Mouse (Mus musculus) Muller cell, postnatal 12 days (primary cell): ENCODE measurements at regions not wholly inside any gene's neighbourhood (a gene's known extent, or its start where the extent isn't known, plus 50 kb on each side); places are given as distances from the start of the nearest gene placed in this dataset.
A peak's percentile ranks its signal among the peaks of the same experiment; 100 is the strongest.

Experiments used
- DNase-seq: peaks from one replicate; pipeline ENCODE4 v3.0.0-alpha.2; 2015; ENCODE audit errors: inconsistent ontology term

DNA sequence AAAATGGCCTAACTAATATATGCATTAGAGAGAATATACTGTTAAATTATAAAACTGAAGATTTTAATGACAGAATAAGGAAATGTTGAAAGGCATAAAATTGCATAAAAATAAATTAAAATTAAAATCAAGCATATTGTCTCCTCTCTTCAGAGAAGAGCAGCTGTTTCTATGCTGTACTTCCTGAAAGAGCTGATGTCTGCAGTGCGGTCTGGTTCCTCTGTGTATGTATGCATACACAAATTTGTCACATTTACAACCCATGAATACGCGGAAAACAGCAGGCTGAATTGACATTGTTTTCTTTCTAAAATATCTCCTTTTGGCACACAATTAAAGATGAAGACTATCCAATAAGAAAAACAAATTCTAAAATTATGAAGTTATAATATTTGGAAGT lies 278.5 kb downstream of the Olfr1505 start:
- no peak for DNase-seq

DNA sequence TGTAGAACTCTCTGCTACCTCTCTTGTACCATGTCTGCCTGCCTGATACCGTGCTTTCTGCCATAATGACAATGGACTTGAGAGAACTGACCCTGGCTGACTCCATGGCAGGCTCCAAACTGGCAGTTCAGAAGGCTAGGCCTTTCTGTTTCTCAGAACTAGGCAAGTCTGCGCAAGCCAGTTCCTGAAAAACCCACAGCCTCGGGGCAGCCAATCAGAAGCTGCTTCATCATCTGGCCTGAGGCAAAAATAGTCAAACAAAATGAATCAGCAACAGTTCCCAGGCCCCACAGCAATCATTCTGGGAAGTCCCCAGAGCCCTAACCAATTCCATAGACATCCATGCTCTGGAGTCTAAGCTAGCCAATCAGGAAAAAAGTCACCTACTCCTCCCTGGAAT lies 284.5 kb downstream of the Olfr1505 start:
- peak; percentile 41 for DNase-seq

DNA sequence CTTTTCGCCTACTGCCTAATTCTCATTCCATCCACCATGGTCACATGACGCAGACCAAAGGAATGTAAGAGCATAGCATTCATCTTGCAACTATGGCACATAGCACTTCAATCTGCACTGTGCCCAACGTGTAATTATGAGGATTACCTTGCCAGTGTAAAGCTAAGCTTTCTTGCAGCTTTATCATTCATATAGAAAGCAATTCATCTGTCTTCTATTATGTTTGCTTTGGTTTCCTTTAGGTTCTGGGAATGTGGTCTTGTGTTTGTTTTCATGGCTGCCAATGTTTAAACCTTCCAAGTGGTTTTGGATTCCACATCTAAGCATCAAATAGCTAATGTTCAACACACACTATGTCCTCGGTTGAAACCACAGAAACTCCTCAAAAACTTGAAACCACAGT lies 307.2 kb downstream of the Olfr1505 start:
- no peak for DNase-seq

DNA sequence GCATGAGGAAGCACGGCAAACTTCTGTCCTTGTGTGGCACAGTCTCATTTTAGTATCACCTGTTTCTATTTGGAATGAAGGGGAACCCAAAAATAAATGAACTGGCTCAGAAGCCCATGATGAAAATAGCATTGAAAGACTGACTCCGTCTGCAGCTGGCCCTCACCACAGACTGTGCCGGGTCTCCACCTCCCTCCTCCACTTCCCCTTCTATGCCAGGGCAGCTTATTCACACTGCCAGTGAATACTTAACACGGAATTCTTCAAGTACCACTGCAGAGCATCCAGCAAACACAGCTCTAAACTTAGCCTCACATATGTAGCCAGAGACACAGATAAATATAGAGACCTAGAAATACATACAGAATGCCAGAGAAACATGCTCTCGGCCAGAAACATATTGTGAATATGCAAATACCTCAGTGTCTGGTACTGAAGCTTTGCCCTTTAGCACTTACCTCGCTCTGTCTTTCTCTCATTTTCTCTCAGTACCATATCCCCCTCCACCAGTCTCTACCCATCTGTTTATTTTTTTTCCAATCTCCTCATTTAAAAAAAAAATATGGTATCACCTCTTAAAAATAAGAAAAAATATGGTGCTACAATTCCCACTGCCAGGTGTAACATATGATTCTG lies 311.8 kb downstream of the Olfr1505 start:
- no peak for DNase-seq

DNA sequence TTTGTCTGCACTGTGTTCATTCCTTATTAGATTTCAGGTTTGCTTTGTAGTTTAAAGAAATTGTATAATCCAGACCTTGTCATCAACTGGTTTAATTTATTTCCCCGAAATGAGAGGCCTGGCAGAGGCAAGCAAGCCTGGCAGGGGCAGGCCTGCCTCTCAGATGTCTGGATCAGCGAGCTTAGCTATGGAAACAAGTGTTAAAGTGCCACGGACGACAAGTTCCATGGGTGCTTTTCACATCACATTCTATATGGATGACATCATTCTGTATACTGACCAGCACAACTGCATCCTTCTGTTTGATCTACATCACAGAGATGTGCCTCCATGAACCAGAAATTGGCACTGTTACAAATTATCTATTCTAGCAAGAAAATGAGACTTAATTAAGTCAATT lies 312.5 kb downstream of the Olfr1505 start:
- DNase-seq = peak; percentile 60

DNA sequence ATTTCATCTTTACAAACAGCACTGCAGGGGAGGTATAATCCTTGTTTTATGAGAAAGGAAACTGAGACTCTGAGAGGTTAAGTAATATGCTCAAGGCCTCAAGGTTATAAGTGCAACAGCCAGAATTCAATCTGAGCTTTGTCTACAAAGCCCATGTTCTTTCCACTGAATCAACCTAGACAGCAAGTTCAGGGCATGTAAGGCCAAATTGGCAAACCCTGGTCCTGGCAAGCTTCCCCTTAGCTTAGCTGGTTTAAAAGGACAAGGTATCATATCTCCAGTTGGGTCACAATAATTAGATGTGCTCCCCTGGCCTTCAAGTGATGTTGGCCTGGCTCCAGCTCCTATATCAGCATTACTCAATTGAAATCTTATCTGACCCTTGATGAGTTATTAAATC lies 313.2 kb downstream of the Olfr1505 start:
- no peak for DNase-seq

DNA sequence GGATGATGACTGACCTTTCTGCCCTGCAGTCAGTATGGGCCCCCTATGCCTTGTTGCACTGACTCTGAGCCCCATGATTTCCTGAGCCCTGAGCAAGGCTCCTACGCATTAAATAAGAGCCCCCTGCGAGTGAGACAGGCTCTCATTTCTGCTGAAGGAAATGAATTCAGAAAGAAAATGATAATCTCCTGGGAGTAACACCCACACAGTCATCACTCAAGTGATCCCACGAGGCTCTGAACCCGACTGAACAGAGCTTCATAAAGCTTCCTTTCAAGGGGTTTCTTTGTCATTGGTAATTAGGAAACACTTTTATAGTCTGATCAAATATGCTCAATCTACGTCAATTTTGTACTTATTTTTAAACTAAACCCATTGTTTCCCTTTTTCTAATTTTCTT lies 330.2 kb downstream of the Olfr1505 start:
- no peak for DNase-seq

DNA sequence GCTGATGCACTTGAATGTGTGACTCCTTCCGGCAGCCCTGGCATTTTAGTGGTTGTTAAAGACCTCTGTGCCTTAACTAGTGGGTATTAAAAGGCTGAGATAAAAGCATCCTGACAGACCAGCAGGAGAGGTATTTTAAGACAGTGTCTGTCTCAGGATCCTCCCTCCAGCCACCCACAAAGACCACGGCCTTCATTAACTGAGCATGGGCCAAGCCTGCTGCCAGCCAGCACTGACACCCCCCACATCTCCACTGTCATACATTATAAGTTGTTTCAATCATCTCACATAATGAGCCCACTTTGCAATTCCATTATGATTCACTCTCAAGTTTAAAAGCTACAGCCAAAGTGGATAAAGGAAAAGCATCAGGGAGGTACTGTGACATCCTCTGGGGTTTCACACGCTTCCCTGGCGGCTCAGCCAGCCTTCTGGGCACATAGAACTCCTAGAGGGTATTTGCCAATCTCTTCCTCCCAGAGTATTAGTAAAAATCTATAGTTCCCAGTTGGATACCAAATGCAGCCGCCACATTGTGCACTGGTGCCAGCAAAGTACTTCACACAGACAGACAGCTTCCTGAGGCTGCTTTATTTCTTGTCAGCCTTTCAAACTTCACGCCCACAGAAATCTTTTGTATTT lies 333.8 kb downstream of the Olfr1505 start:
- DNase-seq = no peak

DNA sequence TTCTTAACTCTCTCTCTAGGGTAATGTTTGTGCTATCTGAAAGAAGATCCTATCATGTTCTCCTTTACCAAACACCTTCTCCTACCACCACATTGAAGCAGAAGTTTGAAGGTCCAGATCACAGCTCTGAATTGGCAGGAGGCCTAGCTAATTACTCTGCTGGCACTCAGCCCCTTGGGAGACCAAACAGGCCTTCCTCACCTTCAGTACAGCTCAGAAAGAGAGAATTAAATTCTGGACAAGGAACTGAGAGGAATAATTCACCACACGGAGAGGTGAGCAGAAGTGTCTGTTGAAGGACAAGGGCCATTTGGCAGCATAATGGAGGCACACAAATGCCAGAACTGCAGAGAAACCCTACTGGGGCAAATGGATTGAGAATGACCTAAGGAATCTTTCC lies 334.6 kb downstream of the Olfr1505 start:
- DNase-seq = no peak

DNA sequence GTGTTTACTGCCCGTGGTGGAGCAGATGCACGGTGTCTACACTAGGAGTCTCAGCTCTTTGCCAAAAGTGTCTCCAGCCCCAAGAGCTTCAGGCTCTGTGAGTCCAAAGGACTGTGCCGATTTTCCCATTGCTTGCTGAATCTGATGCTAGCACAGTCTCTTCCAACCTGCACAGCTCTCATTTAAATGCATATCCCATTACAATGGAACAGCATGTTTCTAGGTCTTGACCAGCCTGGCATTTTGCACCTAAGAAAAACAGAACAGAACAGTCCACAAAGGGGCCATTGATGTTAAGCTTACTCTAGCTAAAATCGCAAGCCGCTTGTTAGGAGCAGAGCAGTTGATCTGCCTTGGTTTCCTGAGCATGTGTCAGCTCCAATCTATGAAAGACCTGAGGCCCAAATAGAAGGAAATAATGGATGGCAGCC lies 339.2 kb downstream of the Tle4 start:
- DNase-seq = no peak

DNA sequence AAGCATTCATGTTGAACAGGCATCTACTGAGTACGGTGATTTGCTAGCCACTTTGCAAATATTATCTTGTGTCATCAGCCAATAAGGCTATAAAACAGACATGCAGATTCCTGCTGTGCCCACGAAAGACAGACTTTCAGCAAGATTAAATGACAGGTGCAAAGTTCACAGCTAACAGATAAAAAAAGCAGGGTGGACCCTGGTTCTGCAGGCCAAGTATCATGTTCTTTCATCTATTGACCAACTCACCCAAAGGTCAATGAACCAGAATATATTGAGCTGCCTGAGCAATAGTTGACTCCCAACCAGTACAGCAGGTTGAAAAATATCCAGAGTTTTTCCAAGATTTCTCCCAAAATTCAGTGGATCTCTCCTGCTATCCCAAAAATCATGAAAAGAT lies 338.6 kb downstream of the Tle4 start:
- no peak for DNase-seq

DNA sequence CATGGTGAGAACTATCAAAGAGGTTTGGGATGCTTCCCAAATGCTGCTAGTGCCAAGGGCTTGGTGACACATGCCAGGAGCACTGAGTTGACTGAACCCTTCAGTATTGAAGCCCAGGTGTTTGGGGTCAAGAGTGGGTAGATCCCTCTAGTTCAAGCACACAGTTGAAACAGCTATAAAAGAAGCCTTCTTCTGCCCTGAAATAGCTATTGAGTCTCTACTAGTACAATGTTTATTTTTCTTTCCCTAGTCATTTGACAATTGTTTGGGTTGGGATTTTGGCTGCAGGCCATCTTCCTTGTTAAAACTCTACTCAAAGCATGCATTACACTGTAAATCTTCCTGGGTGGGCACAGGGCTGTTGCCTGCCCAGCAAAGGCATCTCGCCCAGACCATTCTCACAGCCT lies 308.5 kb downstream of the Tle4 start:
- peak; percentile 60 for DNase-seq

DNA sequence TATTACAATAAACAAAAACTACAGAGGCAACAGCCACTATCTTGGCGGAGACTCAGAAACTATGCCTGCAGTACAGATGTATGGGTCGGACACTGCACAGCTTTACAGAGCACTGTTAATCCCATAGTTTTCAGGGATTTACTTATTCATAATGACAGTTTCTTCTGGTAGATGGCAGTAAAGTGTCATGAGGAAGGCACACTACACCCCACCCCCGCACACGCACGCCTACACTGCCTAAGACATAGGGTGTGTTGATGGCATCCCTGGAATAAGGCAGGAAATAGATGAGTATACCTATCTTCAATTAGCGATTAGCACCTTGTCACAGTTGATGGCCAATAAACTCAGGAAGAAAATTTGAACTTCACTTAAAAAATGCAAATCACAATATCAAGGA lies 306.9 kb downstream of the Tle4 start:
- no peak for DNase-seq

DNA sequence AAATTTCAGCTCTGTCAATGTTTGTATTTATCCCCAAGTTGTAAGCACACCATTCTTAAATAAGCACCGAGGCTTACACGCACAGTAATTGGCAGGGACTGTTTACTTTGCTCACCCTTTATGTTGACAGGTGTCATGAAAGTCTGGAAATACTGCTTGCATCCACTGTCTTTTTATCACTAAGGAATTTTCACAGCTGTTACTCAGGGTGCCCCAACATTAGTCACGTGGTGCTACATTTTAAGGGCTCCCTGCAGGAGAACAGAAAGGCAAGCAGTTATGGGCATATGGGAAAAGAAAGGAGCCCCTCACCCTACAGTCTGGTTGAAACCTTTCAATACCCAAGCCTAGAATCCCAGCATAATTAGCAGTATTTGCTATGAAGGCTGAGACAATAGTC lies 304.7 kb downstream of the Tle4 start:
- DNase-seq = no peak

DNA sequence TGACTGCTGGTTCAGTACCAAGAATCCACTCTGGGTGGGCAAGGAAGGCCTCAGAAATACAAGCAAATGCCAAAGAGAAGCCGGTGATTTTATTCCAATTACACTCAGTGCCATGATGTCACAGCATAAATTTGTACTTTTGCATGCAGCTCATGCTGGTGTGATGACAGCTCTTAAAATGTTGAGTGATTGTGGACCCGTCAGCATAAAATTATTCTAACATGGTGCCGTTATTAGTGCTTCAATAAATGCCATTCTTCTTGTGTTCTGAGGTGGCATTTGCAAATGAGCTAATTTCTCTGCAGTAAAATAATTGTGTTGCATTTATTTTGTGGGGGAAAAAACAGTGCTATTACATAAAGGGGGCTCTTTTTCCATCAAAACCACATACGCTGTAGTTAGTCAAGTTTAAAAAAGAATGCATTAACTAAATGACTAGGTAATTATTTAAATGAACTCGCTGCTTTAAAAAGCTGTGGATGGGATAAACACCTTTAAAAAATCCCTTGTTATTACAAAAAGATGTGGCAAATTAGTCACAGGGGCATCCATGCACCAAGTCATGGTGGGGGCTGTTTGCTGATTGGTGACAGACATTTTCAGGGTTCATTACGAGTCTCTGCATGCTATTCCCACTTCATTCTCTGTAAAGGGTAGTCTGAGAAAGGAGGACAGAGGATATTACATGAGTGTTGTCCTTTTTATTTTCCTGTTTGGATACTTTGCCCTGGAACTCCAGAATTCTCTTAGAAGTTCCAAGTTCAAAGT lies 296.5 kb downstream of the Tle4 start:
- DNase-seq = no peak

DNA sequence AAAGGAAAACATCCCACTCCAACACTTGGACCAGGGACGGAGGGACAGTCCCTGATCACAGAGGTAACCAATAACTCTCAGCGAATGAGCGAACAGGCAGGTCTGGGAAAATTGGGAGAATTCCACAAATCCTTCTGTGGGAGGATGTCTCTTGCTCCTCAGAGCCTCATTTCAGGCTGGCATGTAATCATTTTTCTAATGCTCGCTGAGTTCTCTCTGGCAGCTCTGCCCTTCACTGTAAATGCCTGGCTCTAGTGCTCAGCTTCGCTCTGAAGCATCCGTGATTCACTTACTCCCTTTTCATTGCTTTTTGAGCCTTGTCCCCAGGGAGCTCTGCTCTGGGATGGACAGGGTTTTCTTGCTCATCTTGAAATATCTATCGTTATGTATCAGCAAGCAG lies 283.6 kb downstream of the Tle4 start:
- no peak for DNase-seq

DNA sequence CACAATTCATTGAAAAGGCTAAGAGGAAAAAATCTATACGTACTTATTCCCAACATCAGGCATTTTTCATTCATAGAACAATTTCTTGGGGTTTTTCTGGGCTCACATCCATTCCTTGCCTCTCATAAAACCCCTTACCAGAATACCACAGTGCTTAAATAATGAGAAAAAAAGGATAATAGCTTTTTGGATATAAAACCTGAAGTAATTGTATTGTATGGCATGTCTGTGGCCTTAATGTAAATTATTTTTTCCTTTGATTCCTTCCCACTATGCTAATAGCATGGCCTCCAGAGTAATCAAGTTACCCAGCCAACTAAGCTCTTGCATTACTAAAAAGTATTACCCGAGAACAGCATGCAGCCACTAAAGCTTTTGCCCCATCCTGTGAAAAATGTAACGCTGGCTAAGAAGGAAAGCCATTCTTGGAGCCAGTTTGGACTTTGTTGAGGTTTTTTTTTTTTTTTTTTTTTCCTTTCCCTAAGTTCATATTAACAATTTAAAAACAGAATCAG lies 278.1 kb downstream of the Tle4 start:
- no peak for DNase-seq

DNA sequence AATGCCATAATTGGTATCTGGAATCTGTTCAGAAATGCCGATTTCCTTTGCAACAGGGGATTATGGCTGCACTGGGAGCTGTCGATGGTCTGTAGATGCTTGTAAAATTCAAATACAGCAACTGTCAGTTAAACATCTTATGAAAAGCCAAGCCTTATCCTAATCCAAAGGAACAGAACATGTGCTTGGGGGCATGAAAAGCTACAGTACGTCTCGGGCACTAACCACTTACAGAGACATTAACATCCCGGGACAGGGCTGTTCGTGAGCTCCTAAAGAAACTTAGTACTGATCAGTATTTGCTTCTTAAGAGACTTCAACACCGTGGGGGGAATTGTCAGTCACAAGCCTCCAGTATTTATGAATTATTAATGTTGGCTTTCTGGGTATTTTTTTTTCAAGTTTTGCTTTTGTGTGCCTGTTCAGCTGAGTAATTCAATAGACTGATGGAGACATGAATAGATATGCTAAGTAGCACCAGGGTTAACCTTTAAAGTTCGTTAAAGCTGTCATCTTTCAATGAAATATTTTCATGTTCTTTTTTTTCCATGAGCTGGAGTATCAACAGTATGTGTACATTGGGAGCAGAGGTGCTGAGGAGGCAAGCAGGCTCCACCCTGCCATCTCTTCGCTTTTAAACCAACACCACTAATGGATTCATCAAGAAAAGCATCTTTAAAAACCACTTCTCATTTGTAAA lies 272.3 kb downstream of the Tle4 start:
- no peak for DNase-seq

DNA sequence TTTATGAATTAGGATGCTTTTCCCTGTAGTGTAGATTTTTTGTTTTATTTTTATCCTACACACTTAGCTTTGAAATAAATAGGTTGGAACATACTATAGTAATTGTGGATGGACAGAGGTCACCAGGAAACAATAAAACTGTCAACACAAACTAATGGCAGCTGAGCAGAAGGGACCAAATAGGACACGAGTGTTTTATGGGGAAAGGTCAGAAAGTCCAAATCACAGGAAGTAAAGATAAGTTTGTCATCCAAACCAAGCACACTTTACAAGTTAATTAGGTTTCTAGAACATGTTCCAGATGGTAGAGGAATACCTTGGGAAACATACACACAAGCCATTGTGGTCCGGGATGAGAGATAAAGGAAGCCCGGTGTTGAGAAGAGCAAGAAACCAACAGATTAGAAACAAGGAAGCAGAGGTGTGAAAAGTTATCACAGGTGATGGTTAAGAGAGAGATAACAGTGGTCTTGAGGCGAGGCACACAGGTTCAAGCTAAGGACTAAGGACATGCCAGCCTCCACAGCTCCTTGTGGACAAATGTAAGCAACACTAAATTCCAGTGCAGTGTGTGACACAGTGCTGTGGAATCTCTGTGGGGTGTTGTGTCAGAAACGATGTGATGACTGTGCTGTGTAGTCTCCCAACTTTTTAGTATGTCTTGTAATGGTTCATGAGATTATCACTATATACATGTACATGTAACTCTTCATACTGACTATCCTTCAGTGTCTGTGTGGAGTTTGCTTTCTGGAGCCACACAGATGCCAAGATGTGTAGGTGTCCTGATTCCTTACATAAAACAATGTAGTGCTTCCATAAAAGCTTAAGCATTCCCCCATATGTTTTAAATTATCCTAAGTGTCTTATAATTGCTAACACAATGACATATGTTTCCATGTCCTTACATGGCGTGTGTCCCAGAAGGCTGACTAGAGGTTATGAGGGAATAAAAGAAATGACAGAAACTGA lies 264.5 kb downstream of the Tle4 start:
- no peak for DNase-seq

DNA sequence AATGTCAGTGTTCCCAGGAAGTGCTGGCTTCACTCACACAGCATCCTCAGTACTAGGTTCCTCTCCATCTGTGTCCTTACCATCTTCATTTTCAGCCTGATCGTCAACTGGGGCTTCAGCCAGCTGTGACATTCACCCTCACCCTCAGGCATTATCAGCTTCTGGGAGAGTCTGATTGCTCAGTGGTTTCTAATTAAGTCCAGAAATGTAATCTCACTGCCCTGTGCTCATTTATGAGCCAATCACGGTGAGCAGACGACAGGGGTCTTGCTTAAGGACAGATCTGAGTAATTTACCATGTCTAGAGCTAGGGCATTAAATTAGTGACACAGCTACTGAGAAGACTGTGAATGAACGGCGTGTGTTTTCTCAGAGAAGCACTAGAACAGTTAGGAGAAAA lies 260.8 kb downstream of the Tle4 start:
- peak; percentile 31 for DNase-seq

DNA sequence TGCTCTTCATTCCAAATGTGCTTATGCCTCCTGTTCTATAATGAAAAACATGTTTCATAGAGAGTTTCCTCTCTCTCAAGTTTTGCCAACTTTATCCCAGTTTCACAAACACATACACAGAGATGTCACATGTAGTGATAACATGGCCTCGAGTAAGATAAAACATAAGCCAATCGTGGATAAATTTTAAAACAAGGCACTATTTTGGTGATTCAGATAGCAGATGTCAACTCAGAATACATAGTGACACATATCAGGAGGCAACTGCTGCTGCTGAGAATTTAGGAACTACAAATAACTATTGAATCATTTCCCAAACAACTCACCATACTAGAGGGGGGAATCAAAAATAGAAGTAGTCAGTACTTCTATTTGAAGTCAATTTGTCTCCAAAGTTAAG lies 257.1 kb downstream of the Tle4 start:
- DNase-seq = no peak
